ENCODE assay signal across 8 mouse cellular contexts in the genomic region with DNA sequence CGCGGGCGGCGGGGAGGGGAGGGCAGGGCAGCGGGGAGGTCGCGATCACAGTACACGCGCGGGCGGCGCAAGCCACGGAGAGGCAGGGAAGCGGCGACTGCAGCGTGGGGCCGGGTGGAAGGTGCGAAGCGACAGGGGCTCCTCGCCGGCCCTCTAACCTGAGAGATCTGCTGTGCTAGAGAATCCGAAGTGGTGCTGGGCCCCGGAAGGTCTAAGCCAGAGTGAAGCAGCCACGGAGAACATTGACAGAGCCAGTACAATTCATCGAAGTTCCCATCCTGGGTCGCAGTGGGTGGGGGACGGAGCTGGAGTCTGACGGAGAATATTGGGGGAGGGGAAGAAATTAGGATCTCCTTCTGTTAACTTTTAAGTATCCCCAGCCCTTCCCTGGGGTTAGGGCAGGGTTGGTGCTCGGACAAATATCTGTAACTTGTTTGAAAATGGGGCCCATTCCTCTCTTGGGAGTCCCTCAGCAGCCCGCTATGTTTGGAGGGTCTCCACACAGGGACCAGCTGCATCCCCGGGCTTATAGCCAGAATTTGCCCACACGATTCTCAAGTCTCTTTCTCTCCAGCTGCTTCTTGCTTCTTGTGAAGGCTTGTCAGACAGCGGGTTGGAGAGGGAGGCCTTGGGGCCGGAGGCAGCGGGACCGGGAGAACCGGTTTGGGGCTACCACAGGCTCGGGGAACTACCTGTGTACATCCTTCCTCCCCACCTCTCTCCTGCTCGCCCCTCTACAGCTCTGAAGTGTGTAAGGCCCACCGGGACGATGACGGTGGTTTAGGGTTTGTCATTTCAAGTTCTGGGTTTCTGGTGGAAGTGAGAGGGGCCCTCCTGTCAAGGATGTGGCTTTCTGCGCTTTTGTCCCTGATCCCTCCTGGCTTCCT. TPM values are rescaled to one million over a fixed set of nuclear protein-coding genes. Genes with fewer than 3 reads are reported as not detected.
DNase-seq lines count a peak whose midpoint lies in the region; ATAC-seq and TF ChIP-seq lines count a peak whose summit lies in the region.

No protein-coding gene starts in this region.

- H3K4me1 ChIP-seq in CH12.LX (ENCODE audit: control insufficient read depth in 1 of 2, insufficient read depth in 2 of 2) = peaks cover 18 to 48% of the 10 kb centered on the region in 2 experiments
- peaks cover 50% of the 10 kb centered on the region for H3K4me1 ChIP-seq in hindbrain, embryonic 12.5 days

- no peak; the same call in none of the 2 replicates for TF ChIP-seq POLR2A in CH12.LX (IDR thresholded peaks at IDR 0.05; ENCODE audit: low read depth, low read length)

- TF ChIP-seq CTCF in CH12.LX (conservative IDR thresholded peaks at IDR 0.05 in 1 of 2, IDR thresholded peaks at IDR 0.05 in 1 of 2; ENCODE audit: low read depth in 2 of 2, low read length in 2 of 2) = no peak

- no peak for TF ChIP-seq RAD21 in CH12.LX (IDR thresholded peaks at IDR 0.05; ENCODE audit: low read depth, low read length)

- peaks cover 23 to 42% of the 10 kb centered on the region in 2 experiments for H3K36me3 ChIP-seq in CH12.LX (replicated peaks in 1 of 2; ENCODE audit: control insufficient read depth in 1 of 2, insufficient read depth in 1 of 2, low read length in 1 of 2)
- H3K36me3 ChIP-seq in hindbrain, embryonic 12.5 days = peaks cover 36% of the 10 kb centered on the region

- H3K27me3 ChIP-seq in CH12.LX (replicated peaks) = no peaks in the 10 kb centered on the region
- no peaks in the 10 kb centered on the region for H3K27me3 ChIP-seq in hindbrain, embryonic 12.5 days

- peaks cover 74% of the 10 kb centered on the region for H3K79me2 ChIP-seq in CH12.LX (replicated peaks; ENCODE audit: control insufficient read depth, extremely low read depth, insufficient read depth, poor library complexity, severe bottlenecking)

- no peak for TF ChIP-seq EP300 in CH12.LX (IDR thresholded peaks at IDR 0.05; ENCODE audit: low read length)

- peak overlapping the region; percentile 79 for H3K4me2 ChIP-seq in CH12.LX (ENCODE audit: insufficient read depth, low read depth, poor library complexity, severe bottlenecking)
- H3K4me2 ChIP-seq in hindbrain, embryonic 12.5 days (replicated peaks) = peak overlapping the region; percentile 69

- peaks cover 3% of the 10 kb centered on the region for H3K9me3 ChIP-seq in CH12.LX (replicated peaks; ENCODE audit: low read length)
- H3K9me3 ChIP-seq in hindbrain, embryonic 12.5 days (replicated peaks) = no peaks in the 10 kb centered on the region

- DNase-seq in CH12.LX (ENCODE audit: extremely low read depth) = peak; percentile 48
- DNase-seq in adrenal gland, adult 8-10 months = peak; percentile 42
- peak; percentile 43 to 48 for DNase-seq in layer of hippocampus, postnatal 25 days (ENCODE audit: extremely low spot score in 1 of 2, low spot score in 1 of 2)
- DNase-seq in lung, postnatal 14 days = peak; percentile 65
- peak; percentile 63 for DNase-seq in right cerebral cortex, postnatal 4 days
- no peak for DNase-seq in ovary, adult 18-20 months (ENCODE audit: low spot score)

- dilution Hi-C loops in CH12.LX (cut with MboI; ENCODE audit: extremely low pct_ligation_motif_present, extremely low pct_unique_long_range_greater_than_20kb, low sequenced_read_pairs) = no loop called here

- H3K27ac ChIP-seq in CH12.LX (ENCODE audit: insufficient read depth, low read depth) = peak overlapping the region; percentile 80
- H3K27ac ChIP-seq in hindbrain, embryonic 12.5 days = peak overlapping the region; percentile 96

- H3K9ac ChIP-seq in CH12.LX (ENCODE audit: insufficient read depth, low read depth) = peak overlapping the region; percentile 95
- H3K9ac ChIP-seq in hindbrain, embryonic 12.5 days = peak overlapping the region; percentile 97

- ATAC-seq in erythroblast, adult 5-6 weeks (replicated peaks; ENCODE audit: low FRiP score, poor library complexity, severe bottlenecking) = peak; percentile 31
- ATAC-seq in hindbrain, embryonic 12.5 days (ENCODE audit: low FRiP score) = peak; percentile 11

- WGBS in hindbrain, embryonic 12.5 days = under 1% methylated on average over 43 of the region's 43 CpGs

- in situ Hi-C loops in CH12.LX (cut with MboI; ENCODE audit: low pct_ligation_motif_present, low pct_unique_long_range_greater_than_20kb, low sequenced_read_pairs) = no loop called here

- H3K4me3 ChIP-seq in CH12.LX (replicated peaks in 1 of 3; ENCODE audit: low read depth in 2 of 3, low read length in 2 of 3, poor library complexity in 1 of 3) = peak overlapping the region; percentile 76 to 97 (median 96)
- H3K4me3 ChIP-seq in hindbrain, embryonic 12.5 days = peak overlapping the region; percentile 93

TF ChIP-seq in CH12.LX, 34 proteins besides CTCF, POLR2A, EP300 and RAD21:
- TF ChIP-seq CHD1 (IDR thresholded peaks at IDR 0.05; ENCODE audit: low read depth, low read length) (peak; percentile 12; the same call in 1 of the 2 replicates), CHD2 (IDR thresholded peaks at IDR 0.05; ENCODE audit: low read length) (0 out of 2 replicates have a peak, but pooled peaks have one; percentile 13), ZNF384 (IDR thresholded peaks at IDR 0.05; ENCODE audit: low read depth, low read length) (no peak), IRF4 (IDR thresholded peaks at IDR 0.05; ENCODE audit: low read depth, low read length) (peak; percentile 57; the same call in 1 of the 2 replicates), UBTF (IDR thresholded peaks at IDR 0.05; ENCODE audit: low read depth, low read length) (0 out of 2 replicates have a peak, but pooled peaks have one; percentile 25)

RNA-seq across cellular contexts. Expression of gene Cdc42se1, which starts 0.6 kb away (rescaled TPM):
- total RNA-seq in CH12.LX (2012; rRNA removed) (55.3 and 82.3 TPM in 2 replicates), CH12.LX (2014; rRNA removed) (66.3 and 71.1 TPM in 2 replicates)
- 123 and 128 TPM in 2 replicates for polyA plus RNA-seq in CH12.LX (2012; ENCODE audit: insufficient read length, low read depth)
- 100 to 1,000 TPM in 2 of 4 experiments, 10 to 100 TPM in 2; 81.4 to 119 (median 97.4) TPM for total RNA-seq in adrenal gland, adult 8-10 months (2022)
- total RNA-seq in erythroblast, adult 5-6 weeks (2015; ENCODE audit: low replicate concordance) = 35.9 and 53.4 TPM in 2 replicates
- total RNA-seq in erythroblast, adult 5-6 weeks (2017; ENCODE audit: low replicate concordance) = 12.8 and 21.5 TPM in 2 replicates
- 91.7 and 95.8 TPM in 2 replicates for polyA plus RNA-seq in hindbrain, embryonic 12.5 days (2016; fragmentation: Nextera tagmentation; extraction: Ambion mirVana)
- 10 to 100 TPM; 73.5 to 83.9 TPM for total RNA-seq in layer of hippocampus, postnatal 25 days (2021)

RNA-seq across cellular contexts. Expression of gene Mllt11, which starts 2.8 kb away (rescaled TPM):
- total RNA-seq in CH12.LX (2012; rRNA removed) = 10.0 and 11.5 TPM in 2 replicates
- 9.5 and 10.0 TPM in 2 replicates for total RNA-seq in CH12.LX (2014; rRNA removed)
- polyA plus RNA-seq in CH12.LX (2012; ENCODE audit: insufficient read length, low read depth) = 23.9 and 24.2 TPM in 2 replicates
- 1 to 10 TPM; 6.6 to 7.1 (median 6.8) TPM for total RNA-seq in adrenal gland, adult 8-10 months (2022)
- 3.1 TPM in 1 of 2 replicates, not detected in the other for total RNA-seq in erythroblast, adult 5-6 weeks (2015; ENCODE audit: low replicate concordance)
- 0.14 TPM in 1 of 2 replicates, not detected in the other for total RNA-seq in erythroblast, adult 5-6 weeks (2017; ENCODE audit: low replicate concordance)
- polyA plus RNA-seq in hindbrain, embryonic 12.5 days (2016; fragmentation: Nextera tagmentation; extraction: Ambion mirVana) = 116 and 124 TPM in 2 replicates
- total RNA-seq in layer of hippocampus, postnatal 25 days (2021) = 100 to 1,000 TPM; 350 to 366 TPM

RNA-seq across cellular contexts. Expression of gene Gabpb2, which starts 11.4 kb away (rescaled TPM):
- total RNA-seq in CH12.LX (2012; rRNA removed) (14.7 and 18.2 TPM in 2 replicates), CH12.LX (2014; rRNA removed) (15.4 and 16.6 TPM in 2 replicates)
- polyA plus RNA-seq in CH12.LX (2012; ENCODE audit: insufficient read length, low read depth) = 20.6 and 21.1 TPM in 2 replicates
- total RNA-seq in adrenal gland, adult 8-10 months (2022) = 10 to 100 TPM; 21.4 to 40.8 (median 28.2) TPM
- 12.5 and 16.1 TPM in 2 replicates for total RNA-seq in erythroblast, adult 5-6 weeks (2015; ENCODE audit: low replicate concordance)
- 38.1 and 40.8 TPM in 2 replicates for total RNA-seq in erythroblast, adult 5-6 weeks (2017; ENCODE audit: low replicate concordance)
- polyA plus RNA-seq in hindbrain, embryonic 12.5 days (2016; fragmentation: Nextera tagmentation; extraction: Ambion mirVana) = 10.1 and 10.8 TPM in 2 replicates
- 10 to 100 TPM; 10.9 to 15.1 TPM for total RNA-seq in layer of hippocampus, postnatal 25 days (2021)

RNA-seq across cellular contexts. Expression of gene Gm128, which starts 12.3 kb away (rescaled TPM):
- not detected in 2 replicates for total RNA-seq in CH12.LX (2012; rRNA removed)
- total RNA-seq in CH12.LX (2014; rRNA removed) = not detected in 2 replicates
- not detected in 2 replicates for polyA plus RNA-seq in CH12.LX (2012; ENCODE audit: insufficient read length, low read depth)
- under 1 TPM in 1 of 4 experiments, not detected in 3; 0.19 TPM for total RNA-seq in adrenal gland, adult 8-10 months (2022)
- not detected in 2 replicates for total RNA-seq in erythroblast, adult 5-6 weeks (2015; ENCODE audit: low replicate concordance)
- total RNA-seq in erythroblast, adult 5-6 weeks (2017; ENCODE audit: low replicate concordance) = not detected in 2 replicates
- 0.25 and 0.42 TPM in 2 replicates for polyA plus RNA-seq in hindbrain, embryonic 12.5 days (2016; fragmentation: Nextera tagmentation; extraction: Ambion mirVana)
- total RNA-seq in layer of hippocampus, postnatal 25 days (2021) = under 1 TPM in 1 of 2 experiments, not detected in 1; 0.12 TPM

RNA-seq across cellular contexts. Expression of gene Bnipl, which starts 21.9 kb away (rescaled TPM):
- total RNA-seq in CH12.LX (2012; rRNA removed) (0.17 TPM in 1 of 2 replicates, not detected in the other), CH12.LX (2014; rRNA removed) (not detected in 2 replicates)
- 0.30 and 0.33 TPM in 2 replicates for polyA plus RNA-seq in CH12.LX (2012; ENCODE audit: insufficient read length, low read depth)
- under 1 TPM in 1 of 4 experiments, not detected in 3; 0.75 TPM for total RNA-seq in adrenal gland, adult 8-10 months (2022)
- not detected in 2 replicates for total RNA-seq in erythroblast, adult 5-6 weeks (2015; ENCODE audit: low replicate concordance)
- total RNA-seq in erythroblast, adult 5-6 weeks (2017; ENCODE audit: low replicate concordance) = 0.68 TPM in 1 of 2 replicates, not detected in the other
- polyA plus RNA-seq in hindbrain, embryonic 12.5 days (2016; fragmentation: Nextera tagmentation; extraction: Ambion mirVana) = 1.0 and 1.1 TPM in 2 replicates
- total RNA-seq in layer of hippocampus, postnatal 25 days (2021) = under 1 TPM; 0.22 to 0.52 TPM

Comparison
In these comparisons a context has a peak if more than half of its experiments do, and no peak if none do; other contexts are left out.
1. RNA of gene Mllt11, which starts 2.8 kb away (total RNA-seq): 350 to 366 TPM in layer of hippocampus, postnatal 25 days; 9.5 to 11.5 TPM in CH12.LX, 6.6 to 7.1 TPM in adrenal gland, adult 8-10 months and 0.14 to 3.1 TPM in erythroblast, adult 5-6 weeks; every median in the first group is over 10 times any median in the second.